Mouse (Mus musculus) brain, embryonic 18.5 days (tissue): ENCODE measurements around the gene Erbb4.

Source experiments
- DNase-seq: peaks from one replicate; pipeline ENCODE4 v3.0.0-alpha.2; 2012; ENCODE audit warnings: low read depth, low spot score

The Erbb4 gene

DNA sequence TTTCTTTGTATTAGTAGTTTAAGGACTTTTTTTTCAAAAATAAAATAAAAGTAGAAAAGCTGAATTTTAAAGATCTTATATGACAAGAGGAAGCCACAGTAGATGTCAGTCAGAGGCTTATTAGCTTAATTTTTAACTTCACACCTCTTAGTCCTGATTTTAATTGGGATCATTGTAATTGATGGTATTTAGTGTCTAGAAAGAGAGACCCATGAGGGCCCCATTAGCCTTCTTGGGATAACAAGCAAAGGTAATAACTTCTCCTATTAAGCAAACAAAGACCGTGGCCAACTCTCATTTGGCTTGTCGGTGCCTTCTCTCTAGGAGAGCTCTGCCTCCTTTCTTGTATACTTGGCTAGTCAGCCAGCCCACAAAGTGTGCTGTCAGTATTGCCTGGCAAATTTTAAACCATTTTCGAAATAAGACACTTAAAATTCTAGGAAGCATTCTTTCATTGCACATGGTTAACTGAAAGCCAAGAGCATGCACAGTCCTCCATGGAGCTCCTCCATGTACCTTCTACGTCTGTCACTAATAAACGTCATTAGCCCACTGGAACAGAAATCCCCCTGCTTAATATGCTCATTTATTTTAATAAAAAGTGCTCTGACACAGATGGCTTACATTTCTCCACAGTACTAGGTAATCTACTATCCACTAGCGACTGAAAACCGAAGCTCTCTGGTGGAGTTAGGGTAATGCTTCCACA lies 1001.9 kb downstream of the Erbb4 start:
- DNase-seq, result no peak

DNA sequence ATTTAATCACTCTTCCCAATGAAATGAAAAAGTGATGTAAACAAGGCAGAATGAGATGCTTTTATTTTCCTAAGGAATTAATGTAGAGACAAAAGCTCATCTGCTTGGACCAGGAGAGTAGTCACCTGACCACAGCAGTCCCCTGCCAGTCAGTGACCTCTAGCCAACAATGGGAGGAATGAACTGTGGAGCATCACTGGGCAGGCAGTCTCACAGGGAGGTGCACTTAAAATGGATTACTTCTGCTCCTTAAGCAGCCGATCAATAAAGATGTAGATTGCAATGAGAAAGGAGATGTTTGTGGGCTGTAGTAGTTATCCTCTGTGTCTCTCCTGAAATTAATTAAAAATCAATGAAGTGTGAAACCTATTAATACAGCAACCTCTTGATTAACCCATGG lies 1018.2 kb downstream of the Erbb4 start:
- DNase-seq, result no peak

DNA sequence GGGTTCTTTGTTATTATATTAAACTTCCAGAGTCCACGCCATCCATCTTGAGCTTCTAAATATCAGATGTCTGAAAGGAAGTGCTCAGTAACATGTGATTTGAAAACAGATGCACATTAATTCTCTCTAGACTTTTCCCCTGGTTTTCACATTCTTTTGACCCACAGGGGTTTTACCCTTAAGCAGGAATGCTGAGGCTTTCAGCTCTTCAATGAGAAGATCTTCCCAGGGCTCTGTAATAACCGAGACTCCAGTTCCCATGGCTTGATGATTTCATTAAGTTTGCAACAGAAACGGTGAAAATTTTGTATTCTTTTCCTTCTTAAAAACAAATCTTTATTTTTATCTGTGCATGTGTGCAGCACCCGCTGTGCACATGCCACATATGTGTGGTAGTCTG lies 1051.4 kb downstream of the Erbb4 start:
- no peak for DNase-seq

DNA sequence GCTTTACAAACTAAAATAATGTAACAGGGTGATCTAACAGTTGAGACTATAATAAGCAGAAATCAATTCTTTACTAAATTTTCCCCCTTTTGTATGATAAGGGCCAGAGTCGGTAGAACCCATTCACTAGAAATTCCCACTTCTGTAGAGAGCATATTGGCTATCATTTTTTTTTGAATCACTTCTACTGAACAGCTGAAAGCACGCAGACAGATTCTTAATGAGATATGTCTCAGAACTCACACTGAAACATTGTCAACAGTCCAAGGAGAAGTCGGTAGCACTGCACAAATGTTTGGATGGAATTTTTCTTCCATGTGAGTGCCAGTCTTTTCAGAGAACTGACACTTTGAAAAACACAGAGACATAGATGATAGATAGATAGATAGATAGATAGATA lies 1053.1 kb downstream of the Erbb4 start:
- DNase-seq, result peak; percentile 10

DNA sequence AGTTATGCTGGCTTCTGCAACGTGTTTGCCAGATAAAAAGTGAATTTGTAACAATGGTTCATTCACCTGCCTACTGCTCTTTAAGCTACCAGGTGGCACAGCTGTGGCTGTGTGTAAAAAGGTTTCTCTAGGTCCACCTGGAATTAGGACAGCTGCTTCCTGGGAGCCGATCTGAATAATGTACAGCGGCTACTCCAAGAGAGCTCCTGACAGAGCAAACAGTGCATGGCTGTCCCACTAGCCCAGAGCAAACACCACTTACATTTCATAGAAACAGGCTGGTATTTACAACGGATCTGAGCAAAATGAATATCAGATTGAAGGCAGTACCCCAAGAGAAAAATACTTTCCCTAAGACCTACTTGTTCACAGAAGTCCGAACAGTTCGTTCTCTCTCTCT lies 1058.0 kb downstream of the Erbb4 start:
- DNase-seq, result no peak

DNA sequence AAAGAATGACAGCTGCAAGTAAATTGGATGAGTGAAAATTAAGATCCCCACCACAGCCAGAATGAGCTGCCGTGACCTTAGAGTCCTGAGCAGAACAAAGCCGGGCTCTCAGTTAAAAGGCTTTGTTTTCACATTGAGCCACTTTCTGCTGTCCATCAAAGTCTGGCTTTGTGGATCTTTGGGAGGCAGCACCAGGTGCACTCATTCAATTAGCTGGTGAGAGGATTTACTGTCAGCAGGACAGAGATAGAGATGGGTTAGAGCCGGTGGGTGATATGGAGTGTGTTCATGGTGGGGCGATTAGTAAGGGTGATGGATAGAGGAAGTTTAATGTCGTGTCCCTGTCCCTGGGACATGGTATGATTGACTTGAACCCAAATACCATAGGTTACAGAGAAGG lies 1060.7 kb downstream of the Erbb4 start:
- DNase-seq, result peak; percentile 28

DNA sequence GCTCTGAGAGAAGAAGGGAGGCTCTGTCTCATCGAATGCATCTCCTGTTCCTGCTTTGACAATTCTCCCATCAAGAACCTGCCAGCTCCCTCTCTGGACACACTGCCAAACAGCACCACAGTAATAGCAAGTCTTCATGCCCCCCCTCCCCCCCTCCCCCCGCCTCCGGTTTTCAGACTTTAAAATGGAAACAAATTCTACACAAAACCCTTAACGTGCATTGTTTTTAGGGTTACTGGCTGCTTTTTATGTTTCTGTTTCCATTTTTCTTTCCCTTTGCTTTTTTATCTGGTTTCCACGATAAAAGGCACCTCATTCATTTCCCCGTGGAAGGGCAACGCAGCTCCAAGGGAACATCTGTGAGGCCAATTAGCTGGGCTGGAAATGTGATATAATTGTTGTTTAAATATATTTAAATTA lies 1061.3 kb downstream of the Erbb4 start:
- DNase-seq, result peak; percentile 47

DNA sequence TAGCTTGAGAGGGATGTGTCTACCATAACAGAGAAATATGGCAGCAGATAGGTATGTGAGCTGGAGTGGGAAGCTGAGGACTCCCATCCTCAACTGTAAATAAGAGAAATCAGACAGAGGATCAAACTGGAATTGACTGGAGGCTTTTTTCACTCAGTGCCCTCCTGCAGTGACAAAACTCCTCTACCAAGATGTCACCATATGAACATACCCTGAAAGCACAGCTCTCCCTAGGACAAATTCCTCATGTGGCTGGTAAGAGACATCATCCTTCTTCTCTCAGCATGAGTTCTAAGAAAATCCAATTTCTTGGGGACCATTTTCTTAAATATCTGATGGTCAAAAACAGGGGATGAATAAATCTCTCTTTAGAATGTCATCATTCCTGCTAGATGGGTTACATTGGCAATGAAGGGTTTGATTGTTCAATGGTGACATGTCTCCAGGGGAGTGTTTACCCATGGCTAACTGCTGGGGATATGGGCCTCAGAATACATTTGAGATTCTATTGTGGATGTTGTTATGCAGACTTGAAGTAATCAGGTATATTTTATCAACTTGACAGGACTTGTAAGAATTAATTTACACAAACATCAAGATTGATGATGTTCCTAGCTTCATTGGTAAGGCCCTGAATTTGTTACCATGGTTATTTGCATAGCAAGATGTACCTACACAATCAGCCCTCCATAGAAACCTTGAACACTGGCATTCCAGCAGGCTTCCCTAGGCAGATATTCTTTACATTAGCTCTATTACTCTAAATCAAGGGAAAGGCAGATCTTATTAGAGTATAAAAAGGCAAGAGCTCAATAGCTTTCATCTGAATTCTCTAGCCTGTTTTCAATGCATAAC lies 1083.5 kb downstream of the Erbb4 start:
- DNase-seq, result no peak

DNA sequence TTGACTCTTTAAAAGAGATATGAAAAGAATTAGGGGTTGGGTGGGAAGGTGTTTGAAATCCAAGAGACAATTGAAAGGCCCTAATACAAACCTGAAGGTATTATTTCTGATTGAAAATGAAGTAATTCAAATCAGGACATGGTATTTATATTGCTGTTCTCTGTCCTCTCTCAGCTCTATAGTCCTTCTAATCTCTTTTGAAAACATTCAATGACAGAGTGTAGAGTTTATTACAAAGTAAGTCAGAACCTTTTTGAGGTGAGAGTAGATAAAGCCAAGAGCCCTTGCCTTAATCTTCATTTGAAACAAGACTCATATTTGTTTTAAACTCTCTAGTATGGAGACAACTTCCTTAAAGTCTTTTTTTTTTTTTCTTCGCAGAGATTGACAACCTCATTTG lies 1087.8 kb downstream of the Erbb4 start:
- no peak for DNase-seq

DNA sequence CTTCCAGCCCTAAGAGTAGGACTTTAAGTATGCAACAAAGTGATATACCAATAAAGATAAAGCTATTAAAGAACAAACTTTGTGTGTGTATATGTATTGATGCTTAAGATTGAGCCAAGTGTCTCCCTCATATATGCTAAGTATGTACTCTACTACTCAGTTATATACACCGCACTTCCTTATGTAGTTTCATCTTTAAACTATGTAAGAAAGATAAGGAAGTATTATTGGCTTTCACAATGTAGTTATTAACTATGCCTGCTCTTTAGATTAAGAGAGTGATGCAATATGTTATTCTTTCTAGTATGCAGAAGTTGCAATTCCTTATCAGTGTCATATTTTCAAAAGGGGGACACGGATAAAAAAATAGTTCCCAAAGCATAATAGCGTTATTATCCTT lies 1088.2 kb downstream of the Erbb4 start:
- no peak for DNase-seq
